Mouse (Mus musculus): ENCODE data around the gene Slc25a11.

DNA sequence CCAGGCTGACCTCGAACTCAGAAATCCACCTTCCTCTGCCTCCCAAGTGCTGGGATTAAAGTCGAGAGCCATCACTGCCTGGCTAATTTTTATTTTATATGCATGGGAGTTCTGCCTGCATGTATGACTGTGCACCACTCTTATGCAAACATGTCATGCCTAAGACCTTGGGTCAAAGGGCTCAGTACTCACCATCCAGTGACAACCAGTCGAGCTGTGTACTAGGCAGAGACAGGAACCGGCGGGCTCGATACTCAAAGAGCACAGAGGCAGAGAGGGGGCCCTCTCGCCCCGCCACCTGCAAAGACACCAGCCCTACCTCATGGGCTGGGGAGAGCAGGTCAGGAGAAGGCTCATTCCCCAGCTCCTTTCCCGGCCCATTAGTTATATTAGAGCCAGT is 30.8 kb upstream of the Slc25a11 start:
- no peak for TF ChIP-seq HCFC1 (IDR thresholded peaks at IDR 0.05; ENCODE audit: borderline replicate concordance, insufficient read depth, low read length)
- TF ChIP-seq MAFK (IDR thresholded peaks at IDR 0.05; ENCODE audit: insufficient read depth, low read depth, low read length) = no peak
- no peak for TF ChIP-seq ZC3H11A (IDR thresholded peaks at IDR 0.05; ENCODE audit: borderline replicate concordance, low read depth, low read length)
